Mouse (Mus musculus): ENCODE results near the gene Tedc2. TPM values are rescaled to one million over a fixed set of nuclear protein-coding genes. Genes with fewer than 3 reads are reported as not detected.

Tedc2 gene
- polyA plus RNA-seq (2017; shearing (Covaris generic)), result 4.0 TPM

DNA sequence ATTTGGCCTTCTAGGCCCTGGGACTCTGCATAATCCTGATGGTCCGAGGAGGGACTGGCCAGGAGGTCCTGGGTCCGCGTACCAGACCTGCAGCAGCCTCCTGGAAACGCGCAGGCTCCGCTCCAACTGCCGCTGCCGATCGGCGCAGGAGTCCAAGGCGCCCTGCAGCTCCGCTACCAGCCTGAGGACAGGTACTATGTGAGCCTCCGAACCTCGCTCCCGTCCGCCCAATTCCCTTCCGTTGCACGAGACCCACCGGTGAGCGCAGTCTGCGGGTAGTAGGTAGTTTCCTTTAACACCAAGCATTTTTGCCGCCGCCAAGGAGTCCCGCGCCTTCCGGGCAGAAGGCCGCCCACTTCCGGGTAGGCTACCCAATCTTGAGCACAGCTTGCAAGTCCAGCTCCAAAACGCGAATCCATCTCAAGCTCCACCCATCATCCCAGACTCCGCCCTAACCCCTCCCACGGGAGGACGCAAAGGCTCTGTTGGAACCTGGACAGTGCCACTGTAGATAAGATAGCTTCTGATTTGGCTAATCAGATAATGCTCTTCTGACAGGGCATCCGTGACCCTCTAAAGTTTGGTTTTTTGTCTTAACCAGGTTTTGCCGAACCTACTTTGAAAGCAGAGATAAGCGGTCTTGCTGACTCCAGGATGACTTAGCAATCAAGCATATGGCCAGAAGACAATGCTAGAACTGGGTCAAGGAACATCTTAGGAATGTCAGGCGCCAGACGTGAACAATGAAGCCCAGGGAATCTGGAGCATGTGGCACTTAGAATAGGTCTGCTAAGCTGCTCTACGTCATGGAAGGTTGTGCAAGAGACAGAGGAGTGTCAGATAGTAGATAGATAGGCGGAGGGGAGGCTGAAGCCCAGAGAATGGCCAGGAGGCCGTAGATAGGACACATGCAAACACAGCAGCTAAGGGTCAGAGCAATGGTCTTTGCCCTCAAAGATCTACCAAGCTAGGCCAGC lies at the start of gene Tedc2:
Gene Tedc2, minus strand, starts transcription at position 417 of the 977 bp plus-strand sequence.

GRCm38 (mm10) chr17:24251320-24252069 lies 30.8 kb upstream of the Tedc2 start, which contains the start of gene Ccnf:
Gene Ccnf (minus strand): TSS chr17:24251484.

DNA sequence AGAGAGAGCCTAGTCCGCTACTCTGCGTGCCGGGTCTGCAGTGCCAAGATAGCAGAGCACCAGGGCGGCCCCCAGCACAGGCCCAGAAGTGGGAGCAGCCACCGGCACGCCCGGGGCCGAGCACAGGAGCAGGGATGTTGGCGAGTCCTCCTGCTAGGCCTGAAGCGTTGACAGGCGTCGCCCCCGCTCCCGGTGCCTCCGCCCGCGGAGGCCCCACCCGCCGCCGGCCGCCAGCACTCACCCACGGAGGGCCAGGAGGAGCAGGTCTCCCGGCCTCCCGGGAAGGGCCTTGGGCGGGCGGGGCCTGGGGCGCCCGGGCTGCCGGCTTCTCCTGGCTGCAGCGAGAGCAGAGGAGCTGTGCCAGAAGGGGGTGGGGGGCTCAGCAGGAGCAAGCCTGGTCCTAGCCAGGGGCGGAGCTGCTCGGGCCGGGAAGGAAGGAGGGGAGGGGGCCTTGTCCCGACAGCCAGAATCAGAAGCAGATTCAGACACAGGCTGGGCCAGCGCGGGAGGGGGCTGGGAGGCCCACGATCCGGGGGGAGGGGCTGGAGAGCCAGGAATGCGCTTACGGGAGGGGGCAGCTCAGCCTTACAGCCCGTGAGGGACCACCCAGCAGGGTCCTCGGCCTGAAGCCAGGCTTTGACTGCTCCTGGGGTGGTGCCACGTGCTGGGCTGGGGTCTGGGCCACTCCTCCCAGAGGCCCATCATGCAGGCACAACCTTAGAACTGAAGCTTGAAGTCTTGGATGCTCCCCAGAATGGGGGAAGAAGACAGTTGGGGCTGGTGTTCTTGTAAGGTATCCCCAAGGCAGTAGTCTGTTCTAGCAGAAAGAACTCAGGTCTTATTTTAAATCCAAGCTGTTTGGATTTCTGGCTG lies 11.4 kb downstream of the Tedc2 start, which contains the start of gene Ntn3:
Gene Ntn3, minus strand, starts transcription at position 489 of the 873 bp plus-strand sequence.

GRCm38 (mm10) chr17:24205284-24205888 lies 15.3 kb downstream of the Tedc2 start, which contains the start of gene Tbc1d24:
Gene Tbc1d24 (minus strand): TSS chr17:24205562.

DNA sequence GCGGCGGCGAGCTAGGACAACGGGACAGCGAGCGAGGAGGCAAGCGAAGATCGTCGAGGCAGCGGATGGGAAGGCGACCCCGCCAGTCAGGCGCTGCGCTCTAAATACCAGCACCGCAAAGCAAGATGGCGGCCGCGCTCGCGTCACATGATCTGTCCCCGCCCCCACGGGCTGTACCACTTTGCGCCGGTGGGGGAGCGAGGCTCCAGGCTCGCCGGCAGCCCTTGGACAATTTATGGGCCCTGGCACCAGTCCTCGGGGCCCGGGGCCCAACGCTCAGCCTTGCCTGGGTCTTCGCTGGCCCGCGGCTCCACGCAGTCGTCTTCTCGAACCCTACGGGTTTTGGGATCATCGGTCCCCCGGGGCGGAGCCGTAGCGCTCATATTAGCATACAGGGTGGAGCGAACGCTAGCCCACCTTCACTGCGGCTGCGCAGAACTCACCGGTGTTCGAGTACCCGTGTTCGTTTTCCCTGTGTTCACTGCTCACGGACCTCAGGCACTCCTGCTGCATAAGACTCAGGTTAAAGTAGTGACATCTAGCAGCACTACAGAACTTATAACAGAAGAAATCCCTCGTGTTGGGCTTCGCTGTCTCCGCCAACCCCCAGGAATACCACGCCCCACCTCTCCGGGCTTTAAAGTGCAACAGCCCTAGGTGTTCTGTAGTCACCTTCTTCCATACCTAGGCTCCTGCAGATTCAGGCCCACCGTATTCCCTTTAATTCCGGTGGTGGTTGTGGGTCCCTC lies 51.2 kb downstream of the Tedc2 start, which contains the start of gene Atp6v0c:
Gene Atp6v0c, minus strand, starts transcription at position 386 of the 749 bp plus-strand sequence.

Other genes starting within 250 kb of the Tedc2 start
- gene Prss30, start 240.3 kb downstream of the Tedc2 start, polyA plus RNA-seq (2017; shearing (Covaris generic)), result not detected
- not detected for gene Prss22, start 222.8 kb downstream of the Tedc2 start, polyA plus RNA-seq (2017; shearing (Covaris generic))
- gene Prss27, start 182.7 kb downstream of the Tedc2 start, polyA plus RNA-seq (2017; shearing (Covaris generic)), result 0.42 TPM
- 27.8 TPM for gene Kctd5, start 147.4 kb downstream of the Tedc2 start, polyA plus RNA-seq (2017; shearing (Covaris generic))
- 46.8 TPM for gene Pdpk1, start 69.9 kb downstream of the Tedc2 start, polyA plus RNA-seq (2017; shearing (Covaris generic))
- gene Amdhd2, start 57.1 kb downstream of the Tedc2 start, polyA plus RNA-seq (2017; shearing (Covaris generic)), result 42.3 TPM
- 308 TPM for gene Atp6v0c, start 51.1 kb downstream of the Tedc2 start, polyA plus RNA-seq (2017; shearing (Covaris generic))
- 0.80 TPM for gene Tbc1d24, start 15.3 kb downstream of the Tedc2 start, polyA plus RNA-seq (2017; shearing (Covaris generic))
- 0.04 TPM for gene Ntn3, start 11.3 kb downstream of the Tedc2 start, polyA plus RNA-seq (2017; shearing (Covaris generic))
- gene Ccnf, start 30.6 kb upstream of the Tedc2 start, polyA plus RNA-seq (2017; shearing (Covaris generic)), result 2.6 TPM
- 0.20 TPM for gene Abca17, start 130.2 kb upstream of the Tedc2 start, polyA plus RNA-seq (2017; shearing (Covaris generic))
- 29.9 TPM for gene Abca3, start 131.1 kb upstream of the Tedc2 start, polyA plus RNA-seq (2017; shearing (Covaris generic))
- 197 TPM for gene Rnps1, start 193.7 kb upstream of the Tedc2 start, polyA plus RNA-seq (2017; shearing (Covaris generic))
- gene Eci1, start 205.8 kb upstream of the Tedc2 start, polyA plus RNA-seq (2017; shearing (Covaris generic)), result 75.0 TPM
- 3.2 TPM for gene Dnase1l2, start 222.3 kb upstream of the Tedc2 start, polyA plus RNA-seq (2017; shearing (Covaris generic))
- gene E4f1, start 249.5 kb upstream of the Tedc2 start, polyA plus RNA-seq (2017; shearing (Covaris generic)), result 107 TPM
- gene Pgp, start 249.5 kb upstream of the Tedc2 start, polyA plus RNA-seq (2017; shearing (Covaris generic)), result 42.3 TPM

Data from CD4-positive, CD25-positive, alpha-beta regulatory T cell (primary cell).